Mouse (Mus musculus) limb, embryonic 14.5 days (tissue): ENCODE measurements at regions not wholly inside any gene's neighbourhood (a gene's known extent, or its start where the extent isn't known, plus 50 kb on each side); places are given as distances from the start of the nearest gene placed in this dataset.
A peak's percentile ranks its signal among the peaks of the same experiment; 100 is the strongest.

ENCODE experiments used
- ATAC-seq: fragments of 200-750 bp; cut with Nextera tagmentation; 2 replicates; pipeline ENCODE4 v1.8.0; 2017; ENCODE audit warnings: low read depth, moderate number of reproducible peaks, moderate TSS enrichment; ENCODE audit not compliant: low FRiP score
- DNase-seq: peaks from one replicate; pipeline ENCODE4 v3.0.0-alpha.2; 2015; ENCODE audit warnings: low spot score
- H3K27ac ChIP-seq: fragments of 300-500 bp; sonication (generic); replicated peaks from 2 replicates; pipeline ENCODE4 v1.5.1; 2014; ENCODE audit warnings: low read depth, mild to moderate bottlenecking, low read length, moderate library complexity, mixed read lengths
- H3K27me3 ChIP-seq: fragments of 300-500 bp; sonication (generic); 2 replicates; pipeline ENCODE4 v1.6.1; 2014; ENCODE audit warnings: low read length, mixed read lengths; ENCODE audit not compliant: control insufficient read depth, insufficient read depth
- H3K36me3 ChIP-seq: fragments of 300-500 bp; sonication (generic); 2 replicates; pipeline ENCODE4 v1.6.1; 2014; ENCODE audit warnings: mild to moderate bottlenecking, low read length, moderate library complexity, mixed read lengths; ENCODE audit not compliant: control insufficient read depth, insufficient read depth
- H3K4me1 ChIP-seq: fragments of 300-500 bp; sonication (generic); 2 replicates; pipeline ENCODE4 v1.6.1; 2014; ENCODE audit warnings: antibody characterized with exemption, low read length, mixed read lengths; ENCODE audit not compliant: control insufficient read depth, insufficient read depth
- H3K4me2 ChIP-seq: fragments of 300-500 bp; sonication (generic); replicated peaks from 2 replicates; pipeline ENCODE4 v1.6.1; 2014; ENCODE audit warnings: low read depth, mild to moderate bottlenecking, low read length, moderate library complexity; ENCODE audit not compliant: severe bottlenecking
- H3K4me3 ChIP-seq: fragments of 300-500 bp; sonication (generic); replicated peaks from 2 replicates; pipeline ENCODE4 v1.5.1; 2014; ENCODE audit warnings: low read length
- H3K9ac ChIP-seq: fragments of 300-500 bp; sonication (generic); 2 replicates; pipeline ENCODE4 v1.6.1; 2014; ENCODE audit warnings: mild to moderate bottlenecking, low read depth, low read length, moderate library complexity; ENCODE audit not compliant: severe bottlenecking
- H3K9me3 ChIP-seq: fragments of 300-500 bp; sonication (generic); 2 replicates; pipeline ENCODE4 v1.6.1; 2016; ENCODE audit warnings: low read length; ENCODE audit not compliant: control insufficient read depth
- POLR2A ChIP-seq: fragments of 200-500 bp; IDR thresholded peaks from 2 replicates; pipeline ENCODE4 v1.8.0; 2012; ENCODE audit warnings: inconsistent platforms, mild to moderate bottlenecking, moderate library complexity, borderline replicate concordance; ENCODE audit not compliant: insufficient read depth, insufficient read length; ENCODE audit errors: extremely low read depth
- WGBS: fragments of 180-500 bp; shearing (Covaris S2); extraction: QIAGEN DNeasy Blood & Tissue Kit; methylation state at CpG from one replicate; pipeline ENCODE4 v1.1.7; 2014; 5-methylcytosine and 5-hydroxymethylcytosine counted together

DNA sequence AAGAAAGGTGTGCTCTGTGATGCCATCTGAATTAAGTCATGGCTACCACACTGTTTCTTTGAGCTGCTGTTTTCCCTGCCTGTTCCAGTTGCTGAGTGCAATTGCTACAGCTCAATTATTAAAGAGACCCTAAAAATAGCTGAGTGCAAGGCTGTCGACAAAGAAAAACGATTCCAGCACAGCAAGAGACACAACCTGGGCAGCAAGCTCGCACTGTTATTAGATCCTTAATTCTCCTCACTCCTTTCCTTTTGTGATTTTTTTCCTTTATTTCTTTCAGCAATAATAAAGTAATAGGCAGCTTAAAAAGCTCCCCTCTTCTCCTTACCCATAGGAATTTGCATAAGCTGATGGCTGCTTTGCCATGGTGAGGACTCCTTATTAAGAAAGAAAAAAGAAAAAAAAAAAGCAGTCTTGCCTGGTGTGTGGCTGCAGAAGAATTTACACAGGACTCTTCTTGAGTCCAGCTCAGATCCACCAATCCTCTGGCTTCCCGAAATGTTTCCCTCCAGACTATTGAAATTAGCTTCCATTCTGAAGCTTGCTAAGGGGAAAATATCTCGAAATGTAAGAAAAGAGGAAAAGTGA, 123.1 kb upstream of the Arpp21 start:
- ATAC-seq (no peak), DNase-seq (no peak)
- no peaks in the 10 kb centered on the region for H3K4me1 ChIP-seq
- H3K9ac ChIP-seq, result no peak overlapping the region
- H3K4me3 ChIP-seq, result no peak overlapping the region
- no peaks in the 10 kb centered on the region for H3K9me3 ChIP-seq
- no peaks in the 10 kb centered on the region for H3K27me3 ChIP-seq
- H3K4me2 ChIP-seq, result no peak overlapping the region
- no peaks in the 10 kb centered on the region for H3K36me3 ChIP-seq
- WGBS, result 48% methylated on average over 5 of the region's 5 CpGs
- no peak for TF ChIP-seq POLR2A
- H3K27ac ChIP-seq, result no peak overlapping the region

GRCm38 (mm10) chr9:112353196-112353595, 117.5 kb upstream of the Arpp21 start:
- WGBS, result 81% methylated on average over 3 of the region's 3 CpGs
- Histone ChIP-seq H3K9ac (no peak overlapping the region), H3K4me3 (no peak overlapping the region), H3K4me1 (no peaks in the 10 kb centered on the region), H3K36me3 (no peaks in the 10 kb centered on the region), H3K27ac (no peak overlapping the region), H3K27me3 (no peaks in the 10 kb centered on the region), H3K4me2 (no peak overlapping the region), H3K9me3 (no peaks in the 10 kb centered on the region)
- DNase-seq (no peak), ATAC-seq (no peak)
- TF ChIP-seq POLR2A, result no peak

DNA sequence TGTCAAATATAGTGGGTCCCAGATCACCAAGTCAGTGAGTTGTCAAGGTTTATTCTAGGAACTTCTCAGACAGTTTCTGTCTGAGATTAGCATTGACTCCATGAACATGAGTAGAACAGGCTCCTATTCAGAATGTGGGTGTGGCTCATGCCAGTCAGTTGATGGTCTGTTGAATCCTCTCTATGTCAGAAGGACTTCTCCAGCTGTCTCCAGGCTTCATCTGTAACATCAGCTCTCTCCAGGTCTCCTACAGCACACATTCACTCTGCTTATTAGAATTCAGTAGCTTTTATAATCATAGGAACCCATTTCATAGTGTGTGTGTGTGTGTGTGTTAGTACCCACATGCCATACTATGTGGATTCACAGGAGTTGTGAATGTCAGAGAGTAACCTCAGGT, 113.2 kb upstream of the Arpp21 start:
- no peaks in the 10 kb centered on the region for H3K4me1 ChIP-seq
- no peak overlapping the region for H3K4me3 ChIP-seq
- ATAC-seq (no peak), DNase-seq (no peak)
- H3K36me3 ChIP-seq, result no peaks in the 10 kb centered on the region
- no peaks in the 10 kb centered on the region for H3K27me3 ChIP-seq
- no peak overlapping the region for H3K27ac ChIP-seq
- H3K9ac ChIP-seq, result no peak overlapping the region
- H3K9me3 ChIP-seq, result no peaks in the 10 kb centered on the region
- TF ChIP-seq POLR2A, result no peak
- H3K4me2 ChIP-seq, result no peak overlapping the region

DNA sequence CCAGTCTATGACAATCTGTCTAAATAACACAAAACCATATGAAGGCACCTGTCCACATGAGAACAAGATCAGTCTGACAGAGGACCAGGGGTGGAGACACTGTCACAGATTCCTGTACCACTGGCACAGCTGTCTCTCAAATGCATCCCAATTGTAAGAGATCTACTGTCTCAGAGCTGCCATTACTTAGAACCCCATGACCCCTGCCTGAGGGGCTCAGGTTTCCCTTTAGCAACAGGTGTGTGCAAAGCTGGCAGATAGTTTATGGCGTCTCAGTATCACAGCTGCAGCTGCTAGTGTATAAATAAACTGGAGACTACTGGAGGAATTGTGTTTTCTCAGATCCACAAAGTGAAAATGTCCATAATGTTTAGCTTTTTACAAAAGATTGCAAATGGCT, 109.1 kb upstream of the Arpp21 start:
- Histone ChIP-seq H3K4me2 (no peak overlapping the region), H3K36me3 (no peaks in the 10 kb centered on the region), H3K27me3 (no peaks in the 10 kb centered on the region), H3K9ac (no peak overlapping the region), H3K27ac (no peak overlapping the region), H3K4me3 (no peak overlapping the region), H3K9me3 (no peaks in the 10 kb centered on the region), H3K4me1 (no peaks in the 10 kb centered on the region)
- no peak for TF ChIP-seq POLR2A
- ATAC-seq (peak; percentile 92), DNase-seq (peak; percentile 63)
- 31% methylated on average over 1 of the region's 1 CpGs for WGBS

- Histone ChIP-seq H3K4me3 (no peak overlapping the region), H3K4me1 (no peaks in the 10 kb centered on the region), H3K9ac (no peak overlapping the region), H3K4me2 (no peak overlapping the region), H3K36me3 (no peaks in the 10 kb centered on the region), H3K9me3 (no peaks in the 10 kb centered on the region), H3K27me3 (no peaks in the 10 kb centered on the region), H3K27ac (no peak overlapping the region)
- WGBS, result 79% methylated on average over 2 of the region's 2 CpGs
- no peak for DNase-seq
- no peak for TF ChIP-seq POLR2A
- ATAC-seq, result no peak
These were observed 104.6 kb upstream of the Arpp21 start for GRCm38 (mm10) chr9:112340363-112340762.

- Histone ChIP-seq H3K27ac (no peak overlapping the region), H3K4me2 (no peak overlapping the region), H3K9me3 (no peaks in the 10 kb centered on the region), H3K27me3 (no peaks in the 10 kb centered on the region), H3K4me1 (no peaks in the 10 kb centered on the region), H3K36me3 (no peaks in the 10 kb centered on the region), H3K4me3 (no peak overlapping the region), H3K9ac (no peak overlapping the region)
- WGBS, result 90% methylated on average over 5 of the region's 5 CpGs
- no peak for TF ChIP-seq POLR2A
- no peak for DNase-seq
- ATAC-seq, result no peak
These were observed 84.3 kb upstream of the Arpp21 start for GRCm38 (mm10) chr9:112320016-112320415.
